ENCODE assay signal across 9 mouse cellular contexts in the genomic region with DNA sequence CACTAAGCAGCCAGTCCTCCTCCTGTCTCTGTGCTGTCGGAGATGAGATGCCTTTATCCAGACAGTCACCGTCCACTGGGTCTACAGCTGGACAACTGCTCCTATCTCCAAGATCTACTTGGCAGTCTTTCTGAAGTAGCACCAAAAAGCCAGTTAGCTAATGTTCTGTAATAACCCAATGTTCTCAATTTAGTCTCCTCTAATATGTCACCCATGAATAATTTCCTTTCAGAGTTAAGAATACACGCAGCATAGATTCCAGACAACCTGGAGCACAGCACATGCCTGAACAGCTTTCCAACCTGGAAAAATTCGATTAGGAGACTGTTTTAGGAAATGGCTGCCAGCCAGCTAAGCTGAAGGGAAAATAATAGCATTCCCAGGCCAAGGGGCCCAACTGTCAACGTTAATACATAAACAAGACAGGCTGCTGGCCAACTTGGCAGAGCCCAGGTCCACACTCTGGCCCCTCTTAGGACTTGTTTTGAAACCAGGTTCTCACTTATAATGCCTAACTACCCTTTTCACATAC. TPM values are rescaled to one million over a fixed set of nuclear protein-coding genes. Genes with fewer than 3 reads are reported as not detected.
DNase-seq lines count a peak whose midpoint lies in the region; ATAC-seq and TF ChIP-seq lines count a peak whose summit lies in the region.
"Had no signal": no experiment of that assay in that cellular context is flagged by ENCODE, and none has a peak within 500 bp of the region (broad histone marks: within the 10 kb centered on the region; RNA-seq: fewer than 3 reads in every experiment).

No protein-coding gene starts in this region.

- ATAC-seq in intestine, embryonic 15.5 days: 0 out of 2 replicates have a peak, but pooled peaks have one; percentile 12
- no peak for ATAC-seq in liver, postnatal 0 days
- ATAC-seq: Patski had no signal

- no peaks in the 10 kb centered on the region for H3K9me3 ChIP-seq in intestine, embryonic 15.5 days
- no peaks in the 10 kb centered on the region for H3K9me3 ChIP-seq in liver, postnatal 0 days (ENCODE audit: low read length)

- 22% methylated on average over 5 of the region's 5 CpGs for WGBS in intestine, embryonic 15.5 days
- 63% methylated on average over 5 of the region's 5 CpGs for WGBS in liver, postnatal 0 days (ENCODE audit: insufficient replicate concordance)

- H3K4me2 ChIP-seq in intestine, embryonic 15.5 days (replicated peaks): no peak overlapping the region
- no peak overlapping the region for H3K4me2 ChIP-seq in liver, postnatal 0 days (ENCODE audit: low read depth, low read length)

- no peak for TF ChIP-seq EP300 in liver, postnatal 0 days (IDR thresholded peaks at IDR 0.05; ENCODE audit: low read depth)

- no peak for TF ChIP-seq CTCF in liver, postnatal 0 days (IDR thresholded peaks at IDR 0.05; ENCODE audit: low read depth)

- peak overlapping the region; percentile 23; the same call in 1 of the 2 replicates for H3K9ac ChIP-seq in intestine, embryonic 15.5 days
- no peak overlapping the region for H3K9ac ChIP-seq in liver, postnatal 0 days (replicated peaks)

- H3K27me3 ChIP-seq in intestine, embryonic 15.5 days (replicated peaks): no peaks in the 10 kb centered on the region
- no peaks in the 10 kb centered on the region for H3K27me3 ChIP-seq in liver, postnatal 0 days (ENCODE audit: insufficient read depth, low read length)
- H3K27me3 ChIP-seq: Patski had no signal

- DNase-seq in testis, postnatal 14 days (ENCODE audit: low spot score): peak; percentile 22
- no peak for DNase-seq in testis, postnatal 10 days (ENCODE audit: low spot score)
- DNase-seq in gastrocnemius, adult 8-10 months (ENCODE audit: low spot score in 2 of 2): peak; percentile 28 to 32
- peak; percentile 31 for DNase-seq in lung, postnatal 25 days (ENCODE audit: low spot score)
- no peak for DNase-seq in spleen, postnatal 36 days (ENCODE audit: low spot score in 2 of 2)
- no peak for DNase-seq in liver, postnatal 0 days
- DNase-seq in urinary bladder, postnatal 25 days (ENCODE audit: low spot score): no peak

- H3K4me1 ChIP-seq in intestine, embryonic 15.5 days (replicated peaks): peaks cover 31% of the 10 kb centered on the region
- no peaks in the 10 kb centered on the region for H3K4me1 ChIP-seq in liver, postnatal 0 days (ENCODE audit: insufficient read depth)

- H3K27ac ChIP-seq in intestine, embryonic 15.5 days: peak overlapping the region; percentile 48
- H3K27ac ChIP-seq in liver, postnatal 0 days (ENCODE audit: low read depth): no peak overlapping the region

- H3K36me3 ChIP-seq in intestine, embryonic 15.5 days: no peaks in the 10 kb centered on the region
- no peaks in the 10 kb centered on the region for H3K36me3 ChIP-seq in liver, postnatal 0 days (replicated peaks; ENCODE audit: insufficient read depth, low read length)

- no peak overlapping the region for H3K4me3 ChIP-seq in intestine, embryonic 15.5 days (replicated peaks)
- H3K4me3 ChIP-seq in liver, postnatal 0 days (ENCODE audit: low read depth, low read length): no peak overlapping the region

RNA-seq across cellular contexts. Expression of a gene that starts 28.6 kb away (rescaled TPM):
- total RNA-seq in gastrocnemius, adult 8-10 months (2022): 1 to 10 TPM; 3.8 to 6.7 (median 4.3) TPM
- polyA plus RNA-seq in intestine, embryonic 15.5 days (2015; fragmentation: Nextera tagmentation; extraction: Ambion mirVana): 44.5 and 46.3 TPM in 2 replicates
- 0.66 and 1.4 TPM in 2 replicates for polyA plus RNA-seq in liver, postnatal 0 days (2015; fragmentation: Nextera tagmentation; extraction: Ambion mirVana)

Comparison
In these comparisons a context has a peak if more than half of its experiments do, and no peak if none do; other contexts are left out.
1. DNase-seq: peak in testis, postnatal 14 days (single experiment), gastrocnemius, adult 8-10 months (2 of 2) and lung, postnatal 25 days (single experiment); none in testis, postnatal 10 days (single experiment), spleen, postnatal 36 days (0 of 2), liver, postnatal 0 days (single experiment) and urinary bladder, postnatal 25 days (single experiment).
2. RNA of a gene that starts 28.6 kb away (polyA plus RNA-seq): 44.5 to 46.3 TPM in intestine, embryonic 15.5 days; 0.66 to 1.4 TPM in liver, postnatal 0 days; every median in the first group is over 10 times any median in the second.